Mouse (Mus musculus): ENCODE data around the gene C130032M10Rik. TPM values are rescaled to one million over a fixed set of nuclear protein-coding genes. Genes with fewer than 3 reads are reported as not detected.

The C130032M10Rik gene
- polyA plus RNA-seq, 1 experiment from 2014 or later = 0.38 TPM

DNA sequence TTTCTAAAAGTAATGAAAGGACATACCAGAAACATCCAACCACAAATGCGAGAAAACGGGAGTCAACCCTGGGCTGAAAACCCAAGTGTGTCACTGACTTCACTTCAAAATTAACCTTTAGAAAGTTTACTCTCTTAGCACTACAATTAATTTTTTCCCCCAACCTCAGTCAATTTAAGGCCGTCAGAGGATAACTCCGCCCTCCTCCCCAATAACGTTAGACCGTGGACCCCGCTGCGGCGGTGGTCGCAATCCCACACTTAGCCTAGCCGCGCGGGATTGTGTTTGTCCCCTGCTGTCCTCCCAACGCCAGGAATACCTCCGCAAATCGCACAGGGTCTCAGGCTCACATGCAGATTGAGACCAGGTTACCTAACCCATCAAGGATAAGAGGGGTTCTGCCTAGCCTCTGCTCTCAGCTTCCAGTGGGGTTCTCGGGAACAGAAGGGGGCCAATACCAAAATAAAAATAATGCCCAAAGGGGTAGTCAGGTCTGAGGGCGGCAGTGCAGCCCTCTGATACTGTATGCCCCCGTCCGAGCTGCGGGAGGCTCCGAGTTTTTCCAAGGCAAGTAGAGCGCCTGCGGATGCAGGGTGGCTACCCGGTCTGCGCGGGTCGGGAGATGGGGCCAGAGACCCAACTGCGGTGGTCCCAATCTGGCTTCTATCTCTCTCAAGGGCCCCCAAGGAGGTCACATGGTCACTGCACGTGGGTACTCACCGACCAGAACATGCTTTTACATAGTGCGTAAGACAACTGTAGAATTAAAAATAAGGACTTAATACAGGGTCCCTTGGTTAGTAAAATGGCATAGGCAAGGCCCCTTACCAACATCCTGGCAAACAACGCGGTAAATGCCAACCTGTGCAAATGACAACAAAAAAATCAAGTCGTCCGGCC lies 45.5 kb downstream of the C130032M10Rik start:
- DNase-seq (ENCODE audit: low spot score) = no peak
- Histone ChIP-seq H3K36me3 (no peaks in the 10 kb centered on the region), H3K27me3 (ENCODE audit: insufficient read depth, poor library complexity, severe bottlenecking) (peaks cover 11% of the 10 kb centered on the region), H3K27ac (peak overlapping the region; percentile 95), H3K4me3 (peak overlapping the region; percentile 88), H3K4me1 (peaks cover 57% of the 10 kb centered on the region), H3K9me3 (no peaks in the 10 kb centered on the region)
- under 1% methylated on average over 36 of the region's 36 CpGs for WGBS

DNA sequence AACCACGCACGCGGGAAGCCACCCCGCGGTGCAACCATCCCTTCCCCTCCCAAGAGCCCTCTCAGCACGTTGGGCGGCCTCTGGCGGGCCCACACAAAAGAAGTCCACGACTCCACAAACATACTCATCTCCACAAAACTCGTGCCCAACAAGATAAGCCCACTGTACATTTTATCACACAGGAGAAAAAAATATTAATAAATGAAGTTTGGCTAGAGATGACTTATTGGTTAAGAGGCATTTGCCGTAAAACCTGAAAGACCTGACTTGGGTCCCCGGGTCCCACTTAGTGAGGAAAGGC lies 46.1 kb downstream of the C130032M10Rik start:
- Histone ChIP-seq H3K27ac (peak overlapping the region; percentile 95), H3K4me3 (peak overlapping the region; percentile 88), H3K4me1 (peaks cover 51% of the 10 kb centered on the region), H3K9me3 (no peaks in the 10 kb centered on the region), H3K36me3 (no peaks in the 10 kb centered on the region), H3K27me3 (ENCODE audit: insufficient read depth, poor library complexity, severe bottlenecking) (peaks cover 11% of the 10 kb centered on the region)
- DNase-seq (ENCODE audit: low spot score) = no peak
- WGBS = under 1% methylated on average over 12 of the region's 12 CpGs

DNA sequence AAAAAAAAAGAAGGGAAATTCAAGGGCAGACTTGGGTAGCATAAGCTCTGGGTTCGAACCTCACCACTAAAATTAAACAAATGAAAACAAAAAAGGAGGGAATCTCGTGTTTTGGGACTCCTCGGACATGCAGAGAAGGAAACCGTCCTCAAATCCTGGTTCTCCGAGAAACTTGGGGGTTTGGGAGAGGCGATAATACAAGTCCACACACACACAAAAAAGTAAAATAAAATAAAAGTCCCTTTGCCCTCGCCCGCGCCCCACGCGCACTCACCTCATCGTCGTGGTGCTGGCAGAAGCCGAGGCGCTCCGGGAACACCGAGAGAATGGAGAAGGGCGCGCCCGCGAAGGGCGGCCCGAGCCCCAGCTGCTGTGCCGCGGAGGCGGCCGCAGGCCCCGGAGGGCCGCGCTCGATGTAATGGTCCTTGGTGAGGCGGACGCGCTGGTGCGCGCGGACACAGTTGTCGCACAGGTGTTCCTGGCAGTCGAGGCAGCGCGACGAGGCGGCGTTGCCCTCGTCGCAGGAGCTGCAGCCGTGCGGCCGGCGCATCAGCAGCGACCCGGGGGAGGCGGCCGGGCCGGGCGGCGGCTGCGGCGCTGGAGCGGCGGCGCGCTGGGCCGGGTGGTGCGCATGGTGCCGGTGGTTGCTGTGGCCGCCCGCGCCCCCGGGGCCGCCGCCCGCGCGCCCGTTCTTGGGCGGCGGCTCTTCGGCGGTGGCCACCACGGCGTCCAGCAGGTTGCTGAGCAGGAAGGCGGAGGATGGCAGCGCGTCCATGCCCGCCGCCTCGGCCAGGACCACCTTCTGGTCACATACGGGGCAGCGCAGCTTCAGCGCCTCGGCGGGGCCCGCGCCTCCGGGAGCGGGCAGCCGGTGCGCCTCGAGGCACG lies 46.8 kb downstream of the C130032M10Rik start:
- under 1% methylated on average over 100 of the region's 101 CpGs for WGBS

DNA sequence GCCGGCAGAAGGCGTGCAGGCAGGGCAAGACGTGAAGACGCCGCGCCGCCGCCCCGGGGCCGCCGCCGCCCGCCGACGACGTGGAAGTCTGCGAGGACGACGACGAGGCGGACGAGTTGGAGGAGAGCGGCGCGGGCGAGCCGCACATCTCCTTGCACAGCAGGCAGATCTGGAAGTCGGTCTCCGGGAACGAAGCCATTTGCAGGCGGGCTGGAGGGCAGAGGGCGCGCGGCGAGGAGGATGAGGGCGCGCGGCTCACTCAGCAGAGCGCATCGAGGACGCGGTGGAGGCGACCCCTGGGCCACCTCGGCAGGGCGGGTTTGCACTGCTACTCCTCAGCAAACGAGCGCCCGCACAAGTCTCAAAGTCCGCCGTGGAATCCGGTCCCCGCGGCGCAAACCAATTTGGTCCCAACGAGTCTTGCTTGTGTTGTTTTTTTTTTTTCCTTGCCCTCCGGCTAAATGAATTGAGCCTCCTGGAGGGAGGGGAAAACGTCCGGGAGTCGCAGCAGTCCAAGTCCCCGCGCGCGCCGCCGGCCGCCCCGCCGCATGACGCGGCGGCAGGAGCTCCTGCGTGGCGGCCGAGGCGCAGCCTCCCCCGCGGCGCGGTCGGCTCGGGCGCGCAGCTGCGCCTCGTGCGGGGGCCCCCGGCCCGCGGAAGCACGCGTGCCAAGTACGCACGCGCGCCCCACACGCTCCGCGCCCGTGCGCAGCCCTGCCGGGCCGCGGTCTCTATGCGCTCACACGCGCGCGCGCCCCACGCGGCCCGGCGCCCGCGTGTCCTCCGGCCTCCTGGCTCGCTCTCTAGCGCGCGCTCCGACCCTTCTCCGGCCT lies 47.6 kb downstream of the C130032M10Rik start:
- peak overlapping the region; percentile 88 for H3K4me3 ChIP-seq
- no peaks in the 10 kb centered on the region for H3K9me3 ChIP-seq
- WGBS = under 1% methylated on average over 116 of the region's 122 CpGs
- no peaks in the 10 kb centered on the region for H3K36me3 ChIP-seq
- H3K27ac ChIP-seq = peak overlapping the region; percentile 95
- H3K4me1 ChIP-seq = peaks cover 38% of the 10 kb centered on the region
- DNase-seq (ENCODE audit: low spot score) = no peak
- H3K27me3 ChIP-seq (ENCODE audit: insufficient read depth, poor library complexity, severe bottlenecking) = peaks cover 11% of the 10 kb centered on the region

More for the DNA sequence above, 46.8 kb downstream of the C130032M10Rik start:
- Histone ChIP-seq H3K27ac (peak overlapping the region; percentile 95), H3K4me3 (peak overlapping the region; percentile 88), H3K36me3 (no peaks in the 10 kb centered on the region), H3K27me3 (ENCODE audit: insufficient read depth, poor library complexity, severe bottlenecking) (peaks cover 11% of the 10 kb centered on the region), H3K9me3 (no peaks in the 10 kb centered on the region), H3K4me1 (peaks cover 44% of the 10 kb centered on the region)
- DNase-seq (ENCODE audit: low spot score) = no peak

DNA sequence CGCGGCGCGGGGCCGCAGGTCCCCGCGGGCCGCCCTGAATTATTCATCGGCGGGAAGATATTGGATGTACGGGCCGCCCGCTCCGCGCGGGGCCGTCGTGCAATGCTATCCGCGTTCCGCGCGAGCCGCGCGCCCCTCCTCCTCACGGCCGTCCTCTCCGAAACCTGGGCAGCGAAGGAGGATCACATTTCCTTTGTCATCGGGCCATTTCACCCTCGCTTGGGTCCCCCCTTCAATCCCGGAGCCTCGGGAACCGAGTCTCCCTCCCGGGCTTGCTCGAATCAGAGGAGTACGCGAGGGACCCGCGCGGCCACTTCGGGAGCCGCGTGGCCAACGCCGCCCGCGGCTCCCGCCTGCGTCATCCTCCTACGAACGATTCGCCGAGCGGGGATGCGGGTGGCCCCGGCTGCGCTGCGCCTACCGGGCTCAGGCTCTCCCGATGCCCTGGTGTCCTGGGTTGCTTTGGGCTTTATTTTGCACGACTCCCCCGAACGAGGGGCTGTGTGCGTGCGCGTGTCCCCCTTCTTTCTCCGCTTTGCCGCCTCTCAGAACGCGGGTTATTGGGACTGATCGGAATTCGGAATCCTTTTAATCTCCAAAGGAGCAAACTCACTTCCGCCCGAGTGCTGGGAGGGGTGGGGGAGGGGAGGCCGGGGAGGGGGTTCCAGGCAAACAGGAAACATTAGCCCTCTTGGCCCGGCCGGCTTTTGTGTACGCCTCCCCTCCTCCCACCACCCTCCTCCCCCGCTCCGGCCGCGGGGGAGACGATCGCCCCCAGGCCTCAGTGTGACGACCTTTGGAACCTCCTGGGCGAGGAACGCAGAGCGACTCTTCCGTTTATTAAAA lies 48.5 kb downstream of the C130032M10Rik start, which contains the start of gene Trim71:
Trim71 (minus strand) TSS at position 609 of the 846 bp plus-strand sequence.
- Histone ChIP-seq H3K27me3 (ENCODE audit: insufficient read depth, poor library complexity, severe bottlenecking) (peaks cover 11% of the 10 kb centered on the region), H3K27ac (peak within 1 kb of the TSS; percentile 95)

DNA sequence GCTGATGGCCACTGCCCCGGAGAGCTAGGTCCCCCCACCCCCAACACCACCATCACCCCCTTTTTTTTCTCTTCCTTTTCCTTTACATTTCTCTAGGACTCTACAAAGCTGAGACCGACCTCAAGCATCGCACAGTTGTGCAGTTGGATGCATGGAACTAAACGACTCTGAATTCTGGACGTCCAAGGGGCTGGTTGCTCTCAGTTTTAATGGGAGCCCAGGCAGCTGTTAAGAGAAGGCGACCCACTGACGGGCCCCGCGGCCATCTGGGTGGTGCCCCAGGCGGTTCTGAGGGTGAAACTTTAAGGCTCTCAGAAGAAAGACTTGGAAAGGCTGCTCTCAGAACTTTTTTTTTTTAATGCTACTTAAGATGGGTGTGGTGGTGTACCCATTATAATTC lies 49.2 kb downstream of the C130032M10Rik start:
- H3K27me3 ChIP-seq (ENCODE audit: insufficient read depth, poor library complexity, severe bottlenecking) = peaks cover 11% of the 10 kb centered on the region
- peak overlapping the region; percentile 95 for H3K27ac ChIP-seq
- WGBS = under 1% methylated on average over 10 of the region's 10 CpGs

More for the DNA sequence above, 48.5 kb downstream of the C130032M10Rik start, which contains the start of gene Trim71:
- Histone ChIP-seq H3K9me3 (no peaks in the 10 kb centered on the region), H3K4me1 (peaks cover 34% of the 10 kb centered on the region), H3K36me3 (no peaks in the 10 kb centered on the region), H3K4me3 (peak within 1 kb of the TSS; percentile 88)
- DNase-seq (ENCODE audit: low spot score) = no peak
- WGBS = under 1% methylated on average over 82 of the region's 91 CpGs

More for the DNA sequence above, 49.2 kb downstream of the C130032M10Rik start:
- no peaks in the 10 kb centered on the region for H3K9me3 ChIP-seq
- H3K36me3 ChIP-seq = no peaks in the 10 kb centered on the region
- no peak for DNase-seq (ENCODE audit: low spot score)
- H3K4me3 ChIP-seq = peak overlapping the region; percentile 88
- peaks cover 27% of the 10 kb centered on the region for H3K4me1 ChIP-seq

Other genes with a start within 250 kb of the C130032M10Rik start
- not detected in 2 replicates for gene Bcl2a1c, start 185.6 kb upstream of the C130032M10Rik start, polyA plus RNA-seq (2016; fragmentation: Nextera tagmentation; extraction: Ambion mirVana)
- gene Crtap, start 125.0 kb upstream of the C130032M10Rik start, polyA plus RNA-seq (2016; fragmentation: Nextera tagmentation; extraction: Ambion mirVana) = 92.4 and 124 TPM in 2 replicates
- gene Glb1, start 114.6 kb upstream of the C130032M10Rik start, polyA plus RNA-seq (2016; fragmentation: Nextera tagmentation; extraction: Ambion mirVana) = 33.5 and 45.1 TPM in 2 replicates
- gene Tmppe, start 114.6 kb upstream of the C130032M10Rik start, polyA plus RNA-seq (2016; fragmentation: Nextera tagmentation; extraction: Ambion mirVana) = 11.5 and 14.6 TPM in 2 replicates
- gene Ccr4, start 10.8 kb upstream of the C130032M10Rik start, polyA plus RNA-seq (2016; fragmentation: Nextera tagmentation; extraction: Ambion mirVana) = not detected in 2 replicates
- 2.4 and 3.1 TPM in 2 replicates for gene Trim71, start 48.7 kb downstream of the C130032M10Rik start, polyA plus RNA-seq (2016; fragmentation: Nextera tagmentation; extraction: Ambion mirVana)
- gene Cnot10, start 124.5 kb downstream of the C130032M10Rik start, polyA plus RNA-seq (2016; fragmentation: Nextera tagmentation; extraction: Ambion mirVana) = 44.8 and 53.3 TPM in 2 replicates
- gene Dync1li1, start 173.1 kb downstream of the C130032M10Rik start, polyA plus RNA-seq (2016; fragmentation: Nextera tagmentation; extraction: Ambion mirVana) = 71.3 and 83.9 TPM in 2 replicates
- gene Cmtm6, start 215.4 kb downstream of the C130032M10Rik start, polyA plus RNA-seq (2016; fragmentation: Nextera tagmentation; extraction: Ambion mirVana) = 39.4 and 47.3 TPM in 2 replicates